Mouse (Mus musculus) E14TG2a.4 (cell line): ENCODE data around the gene Prkce.

Experiments
- CTCF ChIP-seq: conservative IDR thresholded peaks from 2 replicates; pipeline ENCODE4 v1.5.1; 2014; ENCODE audit warnings: low read length
- POU5F1 ChIP-seq: IDR thresholded peaks from 2 replicates; pipeline ENCODE4 v1.6.1; 2014; ENCODE audit warnings: low read length, borderline replicate concordance

- TF ChIP-seq CTCF, result no peak
- no peak for TF ChIP-seq POU5F1
Observed at GRCm38 (mm10) chr17:86571266-86571665, 403.7 kb downstream of the Prkce start.
